In the genomic region with DNA sequence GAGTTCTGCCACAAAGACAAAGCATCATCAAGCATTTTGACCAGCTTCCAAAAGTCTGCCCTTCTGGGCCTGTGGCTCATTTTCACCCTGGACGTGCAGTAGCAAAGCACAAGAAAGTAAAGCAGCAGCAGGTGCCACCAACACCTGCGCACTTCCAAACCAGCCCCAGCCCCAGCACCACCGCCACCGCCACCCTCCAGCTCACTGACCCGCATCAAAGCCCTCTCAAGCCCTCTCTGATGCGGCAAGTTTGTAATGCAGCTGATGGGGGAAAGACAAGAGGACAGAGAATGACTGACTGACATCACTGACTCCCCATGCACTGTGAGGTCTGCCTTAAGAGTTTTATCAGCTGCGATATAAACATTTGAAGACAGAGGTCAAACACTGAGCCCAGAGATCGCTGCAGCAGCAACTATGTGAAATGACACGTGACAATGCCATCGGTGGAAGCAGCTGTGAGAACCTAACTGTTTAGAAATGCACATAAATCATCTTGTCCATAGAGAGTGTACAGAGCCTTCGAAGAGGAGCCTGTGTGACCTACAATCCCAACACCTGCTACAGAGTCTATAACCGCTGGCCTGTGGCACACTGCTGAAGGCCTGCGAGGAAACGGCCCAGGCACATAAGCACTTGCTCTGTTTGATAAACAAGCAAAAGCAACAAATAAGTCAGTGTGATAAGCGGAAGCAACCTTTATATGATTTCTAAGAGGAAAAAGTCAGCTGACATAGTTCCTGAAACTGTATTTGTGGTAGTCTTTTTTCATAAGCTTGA, we compare ENCODE assay signal across 8 mouse cellular contexts. TPM values are rescaled to one million over a fixed set of nuclear protein-coding genes. Genes with fewer than 3 reads are reported as not detected.
A peak's percentile ranks its signal among the peaks of the same experiment; 100 is the strongest.
DNase-seq lines count a peak whose midpoint lies in the region; ATAC-seq lines count a peak whose summit lies in the region.

No protein-coding gene starts in this region.

- H3K27me3 ChIP-seq in neural tube, embryonic 12.5 days (replicated peaks) = no peaks in the 10 kb centered on the region
- H3K27me3 ChIP-seq in hindbrain, embryonic 14.5 days (ENCODE audit: control insufficient read depth, insufficient read depth, low read length) = no peaks in the 10 kb centered on the region
- no peaks in the 10 kb centered on the region for H3K27me3 ChIP-seq in midbrain, embryonic 12.5 days

- 61% methylated on average over 15 of the region's 15 CpGs for WGBS in neural tube, embryonic 12.5 days
- WGBS in hindbrain, embryonic 14.5 days = 43% methylated on average over 15 of the region's 15 CpGs
- 55% methylated on average over 15 of the region's 15 CpGs for WGBS in midbrain, embryonic 12.5 days

- H3K9me3 ChIP-seq in neural tube, embryonic 12.5 days = no peaks in the 10 kb centered on the region
- no peaks in the 10 kb centered on the region for H3K9me3 ChIP-seq in hindbrain, embryonic 14.5 days (ENCODE audit: control insufficient read depth, low read length)
- H3K9me3 ChIP-seq in midbrain, embryonic 12.5 days = no peaks in the 10 kb centered on the region

- H3K4me2 ChIP-seq in neural tube, embryonic 12.5 days (replicated peaks) = no peak overlapping the region
- H3K4me2 ChIP-seq in hindbrain, embryonic 14.5 days (replicated peaks) = no peak overlapping the region
- H3K4me2 ChIP-seq in midbrain, embryonic 12.5 days (replicated peaks) = no peak overlapping the region

- H3K4me1 ChIP-seq in neural tube, embryonic 12.5 days = peaks cover 18% of the 10 kb centered on the region
- H3K4me1 ChIP-seq in hindbrain, embryonic 14.5 days (replicated peaks; ENCODE audit: control insufficient read depth, insufficient read depth, low read length) = peaks cover 36% of the 10 kb centered on the region
- H3K4me1 ChIP-seq in midbrain, embryonic 12.5 days = peaks cover 34% of the 10 kb centered on the region

- ATAC-seq in neural tube, embryonic 12.5 days (ENCODE audit: low FRiP score, low read depth) = no peak
- 0 out of 2 replicates have a peak, but pooled peaks have one; percentile 17 for ATAC-seq in hindbrain, embryonic 14.5 days (ENCODE audit: low FRiP score)
- ATAC-seq in midbrain, embryonic 12.5 days (ENCODE audit: low FRiP score, low read depth) = peak; percentile 75

- no peak for DNase-seq in neural tube, embryonic 10.5 days (ENCODE audit: extremely low spot score, low spot score)
- no peak for DNase-seq in hindbrain, embryonic 14.5 days (ENCODE audit: low spot score)
- DNase-seq in thymus, postnatal 36 days = peak; percentile 70 to 76
- DNase-seq in embryo, embryonic 10 days (ENCODE audit: low spot score) = no peak
- DNase-seq in layer of hippocampus, adult 8-10 months (ENCODE audit: low spot score in 2 of 2) = no peak
- DNase-seq in cerebellum, postnatal 25 days = no peak

- H3K27ac ChIP-seq in neural tube, embryonic 12.5 days = no peak overlapping the region
- H3K27ac ChIP-seq in hindbrain, embryonic 14.5 days = no peak overlapping the region
- no peak overlapping the region; the same call in 1 of the 2 replicates for H3K27ac ChIP-seq in midbrain, embryonic 12.5 days (replicated peaks)

- no peak overlapping the region for H3K4me3 ChIP-seq in neural tube, embryonic 12.5 days
- H3K4me3 ChIP-seq in hindbrain, embryonic 14.5 days (replicated peaks; ENCODE audit: low read length) = no peak overlapping the region
- H3K4me3 ChIP-seq in midbrain, embryonic 12.5 days = no peak overlapping the region

- no peaks in the 10 kb centered on the region for H3K36me3 ChIP-seq in neural tube, embryonic 12.5 days
- no peaks in the 10 kb centered on the region for H3K36me3 ChIP-seq in hindbrain, embryonic 14.5 days (replicated peaks; ENCODE audit: control insufficient read depth, insufficient read depth)
- H3K36me3 ChIP-seq in midbrain, embryonic 12.5 days = no peaks in the 10 kb centered on the region

- H3K9ac ChIP-seq in neural tube, embryonic 12.5 days = 0 out of 2 replicates have a peak overlapping the region, but pooled peaks have one; percentile 1
- 0 out of 2 replicates have a peak overlapping the region, but pooled peaks have one; percentile 2 for H3K9ac ChIP-seq in hindbrain, embryonic 14.5 days
- H3K9ac ChIP-seq in midbrain, embryonic 12.5 days (replicated peaks) = no peak overlapping the region; the same call in 1 of the 2 replicates

RNA-seq across cellular contexts. Expression of a gene that starts 21.7 kb away (rescaled TPM):
- 16.2 and 18.3 TPM in 2 replicates for polyA plus RNA-seq in neural tube, embryonic 12.5 days (2016; fragmentation: Nextera tagmentation; extraction: Ambion mirVana)
- polyA plus RNA-seq in hindbrain, embryonic 14.5 days (2014; fragmentation: Nextera tagmentation; extraction: Ambion mirVana) = 21.7 and 22.2 TPM in 2 replicates
- 17.8 and 22.0 TPM in 2 replicates for polyA plus RNA-seq in midbrain, embryonic 12.5 days (2016; fragmentation: Nextera tagmentation; extraction: Ambion mirVana)
- 10 to 100 TPM; 52.5 to 65.2 (median 58.2) TPM for total RNA-seq in layer of hippocampus, adult 8-10 months (2022)

Comparison
In these comparisons a context has a peak if more than half of its experiments do, and no peak if none do; other contexts are left out.
1. DNase-seq: peak in thymus, postnatal 36 days (2 of 2); none in neural tube, embryonic 10.5 days (single experiment), hindbrain, embryonic 14.5 days (single experiment), embryo, embryonic 10 days (single experiment), layer of hippocampus, adult 8-10 months (0 of 2) and cerebellum, postnatal 25 days (0 of 2).